Mouse (Mus musculus): ENCODE measurements at regions not wholly inside any gene's neighbourhood (a gene's known extent, or its start where the extent isn't known, plus 50 kb on each side); places are given as distances from the start of the nearest gene placed in this dataset.

GRCm38 (mm10) chr6:109814990-109815389 lies 830.4 kb upstream of the Grm7 start:
- Histone ChIP-seq H3K27ac (ENCODE audit: control insufficient read depth, low read depth, low read length) (no peak overlapping the region), H3K9ac (ENCODE audit: control insufficient read depth, low read depth, low read length, poor library complexity, severe bottlenecking) (no peak overlapping the region), H3K4me1 (ENCODE audit: control insufficient read depth in 1 of 2, insufficient read depth in 2 of 2, low read length in 2 of 2) (no peaks in the 10 kb centered on the region)

DNA sequence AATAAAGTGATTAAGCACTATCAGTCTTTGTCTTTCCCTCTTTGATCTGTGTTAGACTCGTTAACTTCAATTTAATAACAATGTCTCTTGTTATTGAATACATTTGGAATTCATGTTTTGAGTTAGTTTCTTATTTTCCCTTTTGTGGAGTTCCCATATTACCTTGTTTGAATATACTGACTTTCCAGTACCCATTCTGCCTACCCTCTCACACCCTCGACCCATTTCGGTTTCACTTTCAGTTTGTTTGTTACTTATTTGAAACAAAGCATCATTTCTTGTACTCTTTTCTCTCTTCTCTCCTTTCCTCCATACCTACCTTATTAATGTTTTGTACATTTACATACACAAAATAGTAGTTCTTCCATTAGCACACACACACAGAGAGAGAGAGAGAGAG lies 797.1 kb upstream of the Grm7 start:
- H3K4me3 ChIP-seq (ENCODE audit: control insufficient read depth in 1 of 2, insufficient read depth in 1 of 2, low read depth in 2 of 2, low read length in 2 of 2) = no peak overlapping the region
- no peak overlapping the region for H3K9ac ChIP-seq (ENCODE audit: control insufficient read depth, low read depth, low read length, poor library complexity, severe bottlenecking)
- no peaks in the 10 kb centered on the region for H3K4me1 ChIP-seq (ENCODE audit: control insufficient read depth in 1 of 2, insufficient read depth in 2 of 2, low read length in 2 of 2)
- H3K27me3 ChIP-seq (ENCODE audit: control insufficient read depth in 1 of 2, insufficient read depth in 2 of 2, low read length in 2 of 2) = no peaks in the 10 kb centered on the region
- H3K9me3 ChIP-seq (replicated peaks; ENCODE audit: insufficient read depth, low read length) = no peaks in the 10 kb centered on the region
- H3K79me2 ChIP-seq (ENCODE audit: control insufficient read depth, insufficient read depth, low read length, poor library complexity) = no peaks in the 10 kb centered on the region
- H3K36me3 ChIP-seq (ENCODE audit: control insufficient read depth in 1 of 2, insufficient read depth in 2 of 2, low read length in 2 of 2) = no peaks in the 10 kb centered on the region
- TF ChIP-seq RAD21 (IDR thresholded peaks at IDR 0.05; ENCODE audit: low read depth, low read length) = no peak
- TF ChIP-seq EP300 (IDR thresholded peaks at IDR 0.05; ENCODE audit: low read depth in 1 of 2, low read length in 2 of 2) = no peak
- no peak for TF ChIP-seq ETS1 (IDR thresholded peaks at IDR 0.05; ENCODE audit: low read depth, low read length)
- TF ChIP-seq JUND (IDR thresholded peaks at IDR 0.05; ENCODE audit: low read depth, low read length) = no peak
- TF ChIP-seq MXI1 (IDR thresholded peaks at IDR 0.05; ENCODE audit: low read depth, low read length) = no peak
- TF ChIP-seq USF2 (IDR thresholded peaks at IDR 0.05; ENCODE audit: borderline replicate concordance in 1 of 2, insufficient read depth in 1 of 2, low read depth in 1 of 2, low read length in 2 of 2) = no peak
- TF ChIP-seq MAFK (IDR thresholded peaks at IDR 0.05; ENCODE audit: borderline replicate concordance, low read depth, low read length) = no peak
- no peak for TF ChIP-seq SMC3 (IDR thresholded peaks at IDR 0.05; ENCODE audit: low read depth, low read length)
- no peak for TF ChIP-seq POLR2AphosphoS5 (IDR thresholded peaks at IDR 0.05; ENCODE audit: borderline replicate concordance, low read depth, low read length)
- TF ChIP-seq ZC3H11A (IDR thresholded peaks at IDR 0.05; ENCODE audit: low read depth, low read length) = no peak
- TF ChIP-seq USF1 (IDR thresholded peaks at IDR 0.05; ENCODE audit: low read depth, low read length) = no peak
- no peak for TF ChIP-seq ELF1 (IDR thresholded peaks at IDR 0.05; ENCODE audit: low read depth, low read length)
- TF ChIP-seq TBP (IDR thresholded peaks at IDR 0.05; ENCODE audit: low read depth, low read length) = no peak
- no peak for TF ChIP-seq ZNF384 (IDR thresholded peaks at IDR 0.05; ENCODE audit: low read depth, low read length)
- TF ChIP-seq ZMIZ1 (IDR thresholded peaks at IDR 0.05; ENCODE audit: low read depth, low read length) = no peak
- TF ChIP-seq ZKSCAN1 (IDR thresholded peaks at IDR 0.05; ENCODE audit: low read depth, low read length) = no peak
- H3K27ac ChIP-seq (ENCODE audit: control insufficient read depth, low read depth, low read length) = no peak overlapping the region
- no peak for DNase-seq (ENCODE audit: low read depth, low spot score)

More at GRCm38 (mm10) chr6:109814990-109815389, 830.4 kb upstream of the Grm7 start:
- no peak overlapping the region for H3K4me3 ChIP-seq (ENCODE audit: control insufficient read depth in 1 of 2, insufficient read depth in 1 of 2, low read depth in 2 of 2, low read length in 2 of 2)
- H3K36me3 ChIP-seq (ENCODE audit: control insufficient read depth in 1 of 2, insufficient read depth in 2 of 2, low read length in 2 of 2) = no peaks in the 10 kb centered on the region
- DNase-seq (ENCODE audit: low read depth, low spot score) = no peak
- H3K79me2 ChIP-seq (ENCODE audit: control insufficient read depth, insufficient read depth, low read length, poor library complexity) = no peaks in the 10 kb centered on the region
- H3K27me3 ChIP-seq (ENCODE audit: control insufficient read depth in 1 of 2, insufficient read depth in 2 of 2, low read length in 2 of 2) = no peaks in the 10 kb centered on the region
- TF ChIP-seq ETS1 (IDR thresholded peaks at IDR 0.05; ENCODE audit: low read depth, low read length) (no peak), CHD2 (IDR thresholded peaks at IDR 0.05; ENCODE audit: low read length) (no peak), MYB (IDR thresholded peaks at IDR 0.05; ENCODE audit: low read depth, low read length) (no peak), E2F4 (IDR thresholded peaks at IDR 0.05; ENCODE audit: borderline replicate concordance, low read depth, low read length) (no peak), BHLHE40 (IDR thresholded peaks at IDR 0.05; ENCODE audit: borderline replicate concordance, low read depth, low read length) (no peak), MYC (IDR thresholded peaks at IDR 0.05; ENCODE audit: low read depth, low read length) (no peak), GABPA (IDR thresholded peaks at IDR 0.05; ENCODE audit: low read depth, low read length) (no peak), UBTF (IDR thresholded peaks at IDR 0.05; ENCODE audit: borderline replicate concordance, insufficient read depth, low read depth, low read length) (no peak), RAD21 (IDR thresholded peaks at IDR 0.05; ENCODE audit: low read depth, low read length) (no peak), MEF2A (IDR thresholded peaks at IDR 0.05; ENCODE audit: extremely low read depth, insufficient replicate concordance, low read depth, low read length, poor library complexity, severe bottlenecking) (no peak), MAZ (IDR thresholded peaks at IDR 0.05; ENCODE audit: low read depth, low read length) (no peak), ELF1 (IDR thresholded peaks at IDR 0.05; ENCODE audit: low read depth, low read length) (no peak), ZMIZ1 (IDR thresholded peaks at IDR 0.05; ENCODE audit: low read depth, low read length) (no peak), NELFE (IDR thresholded peaks at IDR 0.05; ENCODE audit: low read depth, low read length) (no peak), ZNF384 (IDR thresholded peaks at IDR 0.05; ENCODE audit: low read depth, low read length) (no peak), MAFK (IDR thresholded peaks at IDR 0.05; ENCODE audit: borderline replicate concordance, low read depth, low read length) (no peak), TAL1 (IDR thresholded peaks at IDR 0.05; ENCODE audit: low read length) (no peak)
- H3K9me3 ChIP-seq (replicated peaks; ENCODE audit: insufficient read depth, low read length) = no peaks in the 10 kb centered on the region
